ENCODE assay signal across 13 mouse cellular contexts in genomic region chr4:98857037-98857648, GRCm38 (mm10). TPM values are rescaled to one million over a fixed set of nuclear protein-coding genes. Genes with fewer than 3 reads are reported as not detected.
DNase-seq lines count a peak whose midpoint lies in the region; ATAC-seq lines count a peak whose summit lies in the region.
"Had no signal": no experiment of that assay in that cellular context is flagged by ENCODE, and none has a peak within 500 bp of the region (broad histone marks: within the 10 kb centered on the region; RNA-seq: fewer than 3 reads in every experiment).

No protein-coding gene starts in this region.

- peak; percentile 38 to 50 for DNase-seq in cerebellum, postnatal 14 days
- DNase-seq in cerebellum, postnatal 4 days (ENCODE audit: low spot score in 2 of 2) = no peak
- no peak for DNase-seq in kidney, postnatal 10 days
- peak; percentile 60 for DNase-seq in Muller cell, postnatal 12 days (ENCODE audit: inconsistent ontology term)
- DNase-seq in midbrain, embryonic 14.5 days = no peak
- no peak for DNase-seq in c-Kit-positive CD71-positive TER-119-positive erythroid progenitor cells, embryonic 14.5 days (ENCODE audit: low spot score)
- DNase-seq: cerebellum, postnatal 36 days; forebrain, postnatal 0 days; liver, postnatal 0 days; right cerebral cortex, postnatal 14 days; thymus, postnatal 4 days had no signal

- no peaks in the 10 kb centered on the region for H3K9me3 ChIP-seq in kidney, embryonic 14.5 days (ENCODE audit: control insufficient read depth, low read length)
- no peaks in the 10 kb centered on the region for H3K9me3 ChIP-seq in intestine, embryonic 15.5 days
- H3K9me3 ChIP-seq in midbrain, embryonic 14.5 days (ENCODE audit: control insufficient read depth, low read length) = 0 out of 2 replicates have a peak, but pooled peaks cover 5% of the 10 kb centered on the region

- no peaks in the 10 kb centered on the region for H3K4me1 ChIP-seq in kidney, embryonic 14.5 days (ENCODE audit: control insufficient read depth, insufficient read depth, low read length)
- 0 out of 2 replicates have a peak, but pooled peaks cover 4% of the 10 kb centered on the region for H3K4me1 ChIP-seq in intestine, embryonic 15.5 days (replicated peaks)
- H3K4me1 ChIP-seq in midbrain, embryonic 14.5 days (ENCODE audit: control insufficient read depth, insufficient read depth, low read length) = no peaks in the 10 kb centered on the region

- H3K27ac ChIP-seq in kidney, embryonic 14.5 days (ENCODE audit: low read depth, low read length) = peak overlapping the region; percentile 26; the same call in 1 of the 2 replicates
- no peak overlapping the region for H3K27ac ChIP-seq in intestine, embryonic 15.5 days
- H3K27ac ChIP-seq in midbrain, embryonic 14.5 days (replicated peaks; ENCODE audit: low read depth, low read length) = no peak overlapping the region

- no peak for ATAC-seq in kidney, embryonic 14.5 days (ENCODE audit: low FRiP score, low TSS enrichment)
- ATAC-seq in intestine, embryonic 15.5 days = peak; percentile 55
- ATAC-seq in midbrain, embryonic 14.5 days (ENCODE audit: low FRiP score, low TSS enrichment) = no peak
- ATAC-seq: forebrain, postnatal 0 days; liver, postnatal 0 days had no signal

- WGBS in kidney, embryonic 14.5 days = 67% methylated on average over 11 of the region's 11 CpGs
- 54% methylated on average over 11 of the region's 11 CpGs for WGBS in intestine, embryonic 15.5 days
- WGBS in midbrain, embryonic 14.5 days = 85% methylated on average over 11 of the region's 11 CpGs

- H3K4me2 ChIP-seq in kidney, embryonic 14.5 days (replicated peaks; ENCODE audit: low read depth, low read length) = no peak overlapping the region
- no peak overlapping the region for H3K4me2 ChIP-seq in intestine, embryonic 15.5 days (replicated peaks)
- no peak overlapping the region for H3K4me2 ChIP-seq in midbrain, embryonic 14.5 days (ENCODE audit: low read length)

- no peak overlapping the region for H3K9ac ChIP-seq in kidney, embryonic 14.5 days (ENCODE audit: low read depth, low read length)
- H3K9ac ChIP-seq in intestine, embryonic 15.5 days = no peak overlapping the region
- no peak overlapping the region for H3K9ac ChIP-seq in midbrain, embryonic 14.5 days (replicated peaks; ENCODE audit: low read length)
- H3K9ac ChIP-seq: forebrain, postnatal 0 days; liver, postnatal 0 days had no signal

- no peak overlapping the region for H3K4me3 ChIP-seq in kidney, embryonic 14.5 days (ENCODE audit: low read length)
- H3K4me3 ChIP-seq in intestine, embryonic 15.5 days (replicated peaks) = no peak overlapping the region
- no peak overlapping the region for H3K4me3 ChIP-seq in midbrain, embryonic 14.5 days (replicated peaks; ENCODE audit: low read depth, low read length)

- H3K27me3 ChIP-seq in kidney, embryonic 14.5 days (ENCODE audit: control insufficient read depth, insufficient read depth, low read length) = no peaks in the 10 kb centered on the region
- no peaks in the 10 kb centered on the region for H3K27me3 ChIP-seq in intestine, embryonic 15.5 days (replicated peaks)
- H3K27me3 ChIP-seq in midbrain, embryonic 14.5 days (ENCODE audit: control insufficient read depth, insufficient read depth, low read length) = no peaks in the 10 kb centered on the region

- no peaks in the 10 kb centered on the region for H3K36me3 ChIP-seq in kidney, embryonic 14.5 days (ENCODE audit: control insufficient read depth, insufficient read depth, low read length)
- H3K36me3 ChIP-seq in intestine, embryonic 15.5 days = no peaks in the 10 kb centered on the region
- no peaks in the 10 kb centered on the region for H3K36me3 ChIP-seq in midbrain, embryonic 14.5 days (ENCODE audit: control insufficient read depth, insufficient read depth, low read length)

RNA-seq across cellular contexts. Expression of gene I0C0044D17Rik, which starts 33.5 kb away (rescaled TPM):
- not detected in 2 replicates for polyA plus RNA-seq in kidney, embryonic 14.5 days (2014; fragmentation: Nextera tagmentation; extraction: Ambion mirVana)
- polyA plus RNA-seq in intestine, embryonic 15.5 days (2015; fragmentation: Nextera tagmentation; extraction: Ambion mirVana) = not detected in 2 replicates
- not detected in 2 replicates for polyA plus RNA-seq in midbrain, embryonic 14.5 days (2014; fragmentation: Nextera tagmentation; extraction: Ambion mirVana)
- polyA plus RNA-seq: forebrain, postnatal 0 days; liver, postnatal 0 days had no signal

RNA-seq across cellular contexts. Expression of gene Kank4, which starts 39.8 kb away (rescaled TPM):
- 2.7 and 3.5 TPM in 2 replicates for polyA plus RNA-seq in kidney, embryonic 14.5 days (2014; fragmentation: Nextera tagmentation; extraction: Ambion mirVana)
- 1.3 and 1.4 TPM in 2 replicates for polyA plus RNA-seq in intestine, embryonic 15.5 days (2015; fragmentation: Nextera tagmentation; extraction: Ambion mirVana)
- 0.36 and 0.50 TPM in 2 replicates for polyA plus RNA-seq in midbrain, embryonic 14.5 days (2014; fragmentation: Nextera tagmentation; extraction: Ambion mirVana)

Comparison
In these comparisons a context has a peak if more than half of its experiments do, and no peak if none do; other contexts are left out.
1. DNase-seq: peak in cerebellum, postnatal 14 days (2 of 2) and Muller cell, postnatal 12 days (single experiment); none in cerebellum, postnatal 4 days (0 of 2), kidney, postnatal 10 days (single experiment), midbrain, embryonic 14.5 days (single experiment) and c-Kit-positive CD71-positive TER-119-positive erythroid progenitor cells, embryonic 14.5 days (single experiment).